Mouse (Mus musculus) spleen, adult 2 months (tissue): Measurements from ENCODE around the gene Fut11.

Experiments used
- CTCF ChIP-seq: fragments of 200-500 bp; IDR thresholded peaks from 2 replicates; pipeline ENCODE4 v1.5.1; 2011; ENCODE audit warnings: mild to moderate bottlenecking, inconsistent platforms; ENCODE audit not compliant: insufficient read depth, insufficient read length, insufficient replicate concordance; ENCODE audit errors: extremely low read depth
- POLR2A ChIP-seq: fragments of 200-500 bp; IDR thresholded peaks from 2 replicates; pipeline ENCODE4 v1.6.1; 2011; ENCODE audit warnings: low read depth, low read length, inconsistent platforms

- no peak for TF ChIP-seq CTCF
- no peak for TF ChIP-seq POLR2A
Measured at GRCm38 (mm10) chr14:20733041-20733951, 38.5 kb downstream of the Fut11 start.
